Mouse (Mus musculus) CH12.LX (cell line): ENCODE data around the gene Dner.

Experiments used
- BHLHE40 ChIP-seq: IDR thresholded peaks from 2 replicates; pipeline ENCODE4 v1.6.1; 2011; ENCODE audit warnings: mild to moderate bottlenecking, low read depth, low read length, improper control_type of control experiment
- CHD2 ChIP-seq: IDR thresholded peaks from 2 replicates; pipeline ENCODE4 v1.6.1; 2011; ENCODE audit warnings: low read length, improper control_type of control experiment
- CTCF ChIP-seq, 2 experiments: IDR thresholded peaks in 1 of 2; conservative IDR thresholded peaks in 1 of 2; 2 replicates each; pipeline ENCODE4 v1.5.1; 2011 to 2012; ENCODE audit warnings: low read depth in 2 of 2, low read length in 2 of 2, improper control_type of control experiment in 1 of 2, inconsistent platforms in 1 of 2, mild to moderate bottlenecking in 1 of 2, moderate library complexity in 1 of 2
- EP300 ChIP-seq: IDR thresholded peaks from 2 replicates; pipeline ENCODE4 v1.6.1; 2011; ENCODE audit warnings: low read length, improper control_type of control experiment
- HCFC1 ChIP-seq: IDR thresholded peaks from 2 replicates; pipeline ENCODE4 v1.6.1; 2012; ENCODE audit warnings: low read depth, mild to moderate bottlenecking, inconsistent platforms, low read length, improper control_type of control experiment
- KAT2A ChIP-seq: IDR thresholded peaks from 2 replicates; pipeline ENCODE4 v1.6.1; 2012; ENCODE audit warnings: low read length, improper control_type of control experiment, inconsistent platforms; ENCODE audit not compliant: insufficient replicate concordance
- MAFK ChIP-seq: IDR thresholded peaks from 2 replicates; pipeline ENCODE4 v1.6.1; 2011; ENCODE audit warnings: low read length, improper control_type of control experiment; ENCODE audit not compliant: insufficient replicate concordance
- MAX ChIP-seq: IDR thresholded peaks from 2 replicates; pipeline ENCODE4 v1.6.1; 2011; ENCODE audit warnings: low read length, improper control_type of control experiment
- MXI1 ChIP-seq: IDR thresholded peaks from 2 replicates; pipeline ENCODE4 v1.6.1; 2011; ENCODE audit warnings: mild to moderate bottlenecking, low read depth, low read length, improper control_type of control experiment
- POLR2A ChIP-seq: IDR thresholded peaks from 2 replicates; pipeline ENCODE4 v1.6.1; 2011; ENCODE audit warnings: low read depth, mild to moderate bottlenecking, improper control_type of control experiment, low read length
- RAD21 ChIP-seq: IDR thresholded peaks from 2 replicates; pipeline ENCODE4 v1.6.1; 2011; ENCODE audit warnings: low read depth, mild to moderate bottlenecking, low read length, improper control_type of control experiment, moderate library complexity
- SMC3 ChIP-seq: IDR thresholded peaks from 2 replicates; pipeline ENCODE4 v1.6.1; 2011; ENCODE audit warnings: low read depth, low read length, improper control_type of control experiment
- USF1 ChIP-seq: IDR thresholded peaks from 2 replicates; pipeline ENCODE4 v1.6.1; 2014; ENCODE audit warnings: low read depth, mild to moderate bottlenecking, inconsistent platforms, low read length, improper control_type of control experiment

- TF ChIP-seq POLR2A (no peak), MAFK (no peak), CHD2 (no peak), CTCF (conservative IDR thresholded peaks at IDR 0.05 in 1 of 2, IDR thresholded peaks at IDR 0.05 in 1 of 2; ENCODE audit: low read depth in 2 of 2, low read length in 2 of 2) (no peak), RAD21 (no peak), MXI1 (no peak), HCFC1 (no peak), EP300 (no peak), MAX (no peak), KAT2A (no peak), USF1 (no peak), SMC3 (no peak), BHLHE40 (no peak)
These were observed 254.6 kb downstream of the Dner start for GRCm38 (mm10) chr1:84441419-84441818.
